In genomic region chr12:23800366-23800765, GRCm38 (mm10) we compare ENCODE assay signal across 9 mouse cellular contexts. TPM values are rescaled to one million over a fixed set of nuclear protein-coding genes. Genes with fewer than 3 reads are reported as not detected.
DNase-seq lines count a peak whose midpoint lies in the region; ATAC-seq lines count a peak whose summit lies in the region.
"Not testable (repeated sequence)": the region's sequence is repeated elsewhere in the genome, so short reads cannot be mapped to it uniquely, and the experiment has no call there.
"Had no signal": no experiment of that assay in that cellular context is flagged by ENCODE, and none has a peak within 500 bp of the region (broad histone marks: within the 10 kb centered on the region; RNA-seq: fewer than 3 reads in every experiment).

No protein-coding gene starts in this region.

- intact Hi-C loops in heart, postnatal 10 days (cut with DNase I), result not testable (repeated sequence)

- H3K4me1 ChIP-seq in embryonic facial prominence, embryonic 15.5 days; limb, embryonic 12.5 days (replicated peaks); neural tube, embryonic 13.5 days (replicated peaks): not testable (repeated sequence)

- H3K9ac ChIP-seq in embryonic facial prominence, embryonic 15.5 days; limb, embryonic 12.5 days (replicated peaks); neural tube, embryonic 13.5 days: not testable (repeated sequence)

- not testable (repeated sequence) for H3K27ac ChIP-seq in embryonic facial prominence, embryonic 15.5 days (replicated peaks); limb, embryonic 12.5 days; neural tube, embryonic 13.5 days (replicated peaks)

- not testable (repeated sequence) for H3K4me2 ChIP-seq in embryonic facial prominence, embryonic 15.5 days (replicated peaks)
- peak overlapping the region; percentile 17; the same call in 1 of the 2 replicates for H3K4me2 ChIP-seq in limb, embryonic 12.5 days
- peak overlapping the region; percentile 9; the same call in 1 of the 2 replicates for H3K4me2 ChIP-seq in neural tube, embryonic 13.5 days

- peak overlapping the region; percentile 19 for H3K4me3 ChIP-seq in embryonic facial prominence, embryonic 15.5 days (replicated peaks)
- peak overlapping the region; percentile 30 for H3K4me3 ChIP-seq in limb, embryonic 12.5 days (replicated peaks)
- H3K4me3 ChIP-seq in neural tube, embryonic 13.5 days, result peak overlapping the region; percentile 19

- DNase-seq in adrenal gland, postnatal 14 days, result peak; percentile 5
- peak; percentile 10 to 17 for DNase-seq in heart, postnatal 10 days
- DNase-seq in kidney, adult 9 months, result peak; percentile 9
- peak; percentile 1 to 5 for DNase-seq in thymus, adult 18-20 months

- not testable (repeated sequence) for H3K9me3 ChIP-seq in embryonic facial prominence, embryonic 15.5 days (replicated peaks); limb, embryonic 12.5 days; neural tube, embryonic 13.5 days

- not testable (repeated sequence) for H3K36me3 ChIP-seq in embryonic facial prominence, embryonic 15.5 days; limb, embryonic 12.5 days; neural tube, embryonic 13.5 days

- WGBS in embryonic facial prominence, embryonic 15.5 days, result 19% methylated on average over 29 of the region's 48 CpGs
- 16% methylated on average over 32 of the region's 48 CpGs for WGBS in limb, embryonic 12.5 days
- WGBS in neural tube, embryonic 13.5 days, result 13% methylated on average over 28 of the region's 48 CpGs

- not testable (repeated sequence) for ATAC-seq in embryonic facial prominence, embryonic 15.5 days (ENCODE audit: insufficient number of reproducible peaks, low FRiP score, low TSS enrichment, low read depth); limb, embryonic 12.5 days (ENCODE audit: insufficient number of reproducible peaks, insufficient read depth, low FRiP score, low TSS enrichment, low read depth); neural tube, embryonic 13.5 days (ENCODE audit: low read depth)

- H3K27me3 ChIP-seq in embryonic facial prominence, embryonic 15.5 days; limb, embryonic 12.5 days; neural tube, embryonic 13.5 days: not testable (repeated sequence)

RNA-seq across cellular contexts. Expression of gene Gm10330, which starts 20.3 kb away (rescaled TPM):
- not detected in 2 replicates for total RNA-seq in adrenal gland, postnatal 14 days (2021)
- 0.55 and 0.64 TPM in 2 replicates for polyA plus RNA-seq in embryonic facial prominence, embryonic 15.5 days (2015; fragmentation: Nextera tagmentation; extraction: Ambion mirVana)
- total RNA-seq in heart, postnatal 10 days (2021), result under 1 TPM; 0.20 to 0.31 TPM
- polyA plus RNA-seq in limb, embryonic 12.5 days (2016; fragmentation: Nextera tagmentation; extraction: Ambion mirVana), result 1.2 and 1.3 TPM in 2 replicates
- polyA plus RNA-seq in neural tube, embryonic 13.5 days (2015; fragmentation: Nextera tagmentation; extraction: Ambion mirVana), result 0.33 and 0.66 TPM in 2 replicates
- total RNA-seq: heart, adult 8-10 months; monocyte, adult 5-6 weeks had no signal
